Mouse (Mus musculus): Measurements from ENCODE around the gene Stk10. TPM values are rescaled to one million over a fixed set of nuclear protein-coding genes. Genes with fewer than 3 reads are reported as not detected.
A peak's percentile ranks its signal among the peaks of the same experiment; 100 is the strongest.
"Not testable (repeated sequence)": the region's sequence is repeated elsewhere in the genome, so short reads cannot be mapped to it uniquely, and the experiment has no call there.

Gene Stk10
- total RNA-seq, 2 experiments from 2014 or later, result 9.8 to 11.0 TPM

- DNase-seq (ENCODE audit: low spot score), result no peak
- intact Hi-C loops (cut with DNase I), result loop anchor here (5.0 kb wide), 2 partner anchors 77 to 242 kb away; partner anchors contain the start of gene Sh3pxd2b
Observed at GRCm38 (mm10) chr11:32589201-32589600, 56.1 kb downstream of the Stk10 start.

DNA sequence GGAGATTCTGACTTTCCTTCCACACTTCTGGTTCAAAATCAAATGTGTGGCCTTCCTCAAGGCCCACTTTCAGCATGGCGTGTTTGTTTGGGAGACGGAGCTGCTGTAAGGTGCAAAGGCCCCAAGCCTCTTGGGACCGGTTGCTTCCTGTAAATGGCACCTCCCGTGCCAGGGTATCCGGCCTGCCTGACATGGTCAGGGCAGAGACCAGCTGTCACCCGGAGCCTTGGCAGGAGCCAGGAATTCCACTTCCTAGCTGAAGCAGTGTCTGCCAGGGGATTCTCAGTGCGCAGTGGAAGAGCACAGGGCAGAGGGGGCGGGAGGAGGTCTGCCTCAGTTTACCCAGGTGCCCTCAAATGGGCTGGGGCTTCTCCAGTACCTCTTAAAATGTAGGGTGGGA lies 56.7 kb downstream of the Stk10 start:
- intact Hi-C loops (cut with DNase I), result loop anchor here (5.0 kb wide), 2 partner anchors 77 to 242 kb away; partner anchors contain the start of gene Sh3pxd2b
- DNase-seq (ENCODE audit: low spot score), result no peak

- DNase-seq (ENCODE audit: low spot score), result no peak
- intact Hi-C loops (cut with DNase I), result no loop called here
Observed at GRCm38 (mm10) chr11:32590205-32590604, 57.1 kb downstream of the Stk10 start.

DNA sequence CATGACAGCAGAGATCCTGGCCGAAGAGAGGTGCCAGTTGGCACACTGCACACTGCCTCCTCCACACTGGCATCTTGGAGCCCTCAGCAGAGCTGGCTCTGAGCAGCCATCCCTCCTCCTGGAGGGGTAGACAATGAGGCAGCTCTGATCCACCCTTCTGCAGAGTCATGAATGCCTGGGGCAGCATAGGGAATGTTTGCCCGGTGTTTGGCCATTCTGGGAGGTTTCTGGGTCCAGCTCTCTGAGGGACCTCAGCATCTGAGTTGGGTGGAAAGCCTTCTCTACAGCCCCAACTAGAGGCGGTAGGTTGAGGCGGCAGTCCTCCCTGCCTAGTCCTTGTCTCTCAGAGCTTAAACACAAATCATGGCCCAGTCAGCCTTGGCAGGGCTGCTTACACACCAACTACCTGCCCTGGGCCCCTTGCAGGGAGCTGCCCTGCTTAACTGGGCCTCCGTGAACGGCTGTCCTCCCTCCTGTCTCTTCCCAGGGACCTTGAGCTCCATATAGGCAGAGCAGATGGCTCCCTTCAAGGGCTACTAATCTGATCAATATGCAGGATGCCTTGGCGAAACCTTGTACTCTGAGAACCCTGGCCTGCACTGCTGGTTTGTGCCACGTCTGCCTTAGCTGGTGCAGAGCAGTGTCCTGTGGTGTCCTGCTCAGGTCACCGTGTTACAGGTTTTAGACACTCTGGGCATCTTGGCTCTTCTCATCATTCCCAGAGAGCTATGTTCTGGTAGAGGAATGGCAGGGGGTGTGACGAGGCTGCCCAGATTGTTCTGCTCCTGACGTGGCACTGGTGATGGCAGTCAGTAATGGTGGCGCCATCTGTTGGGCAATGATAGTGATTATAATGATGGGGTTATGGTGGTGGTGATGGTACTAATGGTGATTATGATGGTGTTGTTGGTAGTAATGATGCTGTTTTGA lies 59.1 kb downstream of the Stk10 start:
- intact Hi-C loops (cut with DNase I), result no loop called here
- no peak for DNase-seq (ENCODE audit: low spot score)

DNA sequence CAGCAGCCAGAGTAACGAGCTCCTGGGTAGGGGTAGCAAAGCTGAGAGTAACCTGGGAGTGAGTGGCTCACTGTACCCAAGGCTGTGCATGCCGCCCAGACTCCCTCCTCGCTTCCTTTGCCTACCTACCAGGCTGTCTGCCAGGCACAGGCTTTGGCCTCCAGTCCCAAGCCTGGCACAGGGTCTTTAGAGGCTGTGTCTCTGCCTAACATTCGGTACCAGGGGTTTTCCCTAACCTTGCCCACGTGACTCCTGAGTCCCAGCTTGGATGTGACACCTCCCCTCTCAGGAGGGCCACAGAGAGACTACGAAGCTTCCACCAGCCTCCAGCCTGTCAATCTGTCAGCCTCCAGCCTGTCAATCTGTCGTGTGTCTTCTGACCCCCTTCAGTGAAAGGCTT lies 60.0 kb downstream of the Stk10 start:
- intact Hi-C loops (cut with DNase I), result no loop called here
- DNase-seq (ENCODE audit: low spot score), result no peak

- intact Hi-C loops (cut with DNase I), result no loop called here
- DNase-seq (ENCODE audit: low spot score), result no peak
Observed at GRCm38 (mm10) chr11:32594122-32594521, 61.0 kb downstream of the Stk10 start.

GRCm38 (mm10) chr11:32600371-32600770 lies 67.3 kb downstream of the Stk10 start:
- intact Hi-C loops (cut with DNase I), result no loop called here
- no peak for DNase-seq (ENCODE audit: low spot score)

DNA sequence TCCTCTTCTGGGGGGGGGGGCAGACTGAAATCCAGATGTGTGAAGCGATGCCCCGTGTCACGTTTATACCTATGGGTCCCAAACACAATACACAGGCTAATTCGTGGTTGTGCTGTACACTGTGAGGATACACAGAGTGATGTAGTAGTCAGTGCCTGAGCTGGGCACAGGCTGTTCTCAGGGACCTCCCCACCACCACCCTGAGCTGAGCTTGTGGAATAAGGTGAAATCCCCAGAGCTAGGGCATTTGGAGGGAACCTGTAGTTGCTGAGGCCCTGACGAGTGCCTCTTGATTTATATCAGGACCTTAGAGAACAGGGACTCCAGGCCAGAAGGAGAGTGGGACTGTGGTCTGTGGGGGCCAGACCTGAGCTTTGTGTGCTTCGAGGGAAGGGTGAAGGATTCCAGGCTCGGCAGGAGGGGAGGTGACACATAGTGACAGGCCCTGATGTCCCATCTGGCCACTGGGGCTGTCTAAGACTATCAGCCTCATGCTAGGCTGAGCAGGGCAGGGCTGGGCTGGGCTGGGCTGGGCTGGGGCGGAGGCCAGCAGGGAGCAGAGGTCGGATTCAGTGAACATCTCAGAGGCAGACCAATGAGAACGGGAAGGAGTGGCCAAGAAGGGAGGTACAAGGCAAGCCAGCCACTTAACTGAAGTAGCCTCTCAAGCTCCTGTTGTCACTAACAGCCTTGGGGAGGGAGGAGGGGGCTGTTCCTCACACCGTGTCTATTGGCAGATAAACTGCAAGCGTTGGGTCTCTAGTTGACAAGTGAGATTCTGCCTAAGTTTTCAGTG lies 68.6 kb downstream of the Stk10 start:
- no peak for DNase-seq (ENCODE audit: low spot score)
- intact Hi-C loops (cut with DNase I), result no loop called here

DNA sequence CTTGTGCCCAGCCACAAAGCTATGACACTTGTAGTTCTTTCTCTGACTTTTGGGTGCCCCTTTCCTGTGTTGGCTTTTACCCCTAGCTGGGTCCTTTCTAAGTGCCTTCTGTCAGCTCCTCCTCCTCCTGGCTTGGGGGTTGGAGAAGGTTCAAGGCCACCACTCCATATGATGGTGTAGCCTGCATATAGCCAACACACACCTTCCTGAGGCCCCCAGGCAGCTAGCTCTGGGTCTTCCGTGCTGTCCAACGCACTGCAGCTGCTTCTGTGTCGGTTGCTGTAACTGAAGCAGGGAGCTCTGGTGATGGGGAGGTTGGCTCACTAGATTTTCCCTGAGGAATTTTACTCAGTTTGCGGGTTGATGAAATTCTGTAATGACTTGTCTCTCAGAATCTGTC lies 71.6 kb downstream of the Stk10 start:
- no peak for DNase-seq (ENCODE audit: low spot score)
- intact Hi-C loops (cut with DNase I), result no loop called here

- DNase-seq (ENCODE audit: low spot score), result peak; percentile 60
- intact Hi-C loops (cut with DNase I), result no loop called here
Observed at GRCm38 (mm10) chr11:32605131-32605860, 72.2 kb downstream of the Stk10 start.

- intact Hi-C loops (cut with DNase I), result no loop called here
- no peak for DNase-seq (ENCODE audit: low spot score)
Observed at GRCm38 (mm10) chr11:32605907-32606306, 72.8 kb downstream of the Stk10 start.

GRCm38 (mm10) chr11:32607319-32607718 lies 74.2 kb downstream of the Stk10 start:
- intact Hi-C loops (cut with DNase I), result no loop called here
- no peak for DNase-seq (ENCODE audit: low spot score)

GRCm38 (mm10) chr11:32610616-32611015 lies 77.5 kb downstream of the Stk10 start:
- no peak for DNase-seq (ENCODE audit: low spot score)
- intact Hi-C loops (cut with DNase I), result no loop called here

DNA sequence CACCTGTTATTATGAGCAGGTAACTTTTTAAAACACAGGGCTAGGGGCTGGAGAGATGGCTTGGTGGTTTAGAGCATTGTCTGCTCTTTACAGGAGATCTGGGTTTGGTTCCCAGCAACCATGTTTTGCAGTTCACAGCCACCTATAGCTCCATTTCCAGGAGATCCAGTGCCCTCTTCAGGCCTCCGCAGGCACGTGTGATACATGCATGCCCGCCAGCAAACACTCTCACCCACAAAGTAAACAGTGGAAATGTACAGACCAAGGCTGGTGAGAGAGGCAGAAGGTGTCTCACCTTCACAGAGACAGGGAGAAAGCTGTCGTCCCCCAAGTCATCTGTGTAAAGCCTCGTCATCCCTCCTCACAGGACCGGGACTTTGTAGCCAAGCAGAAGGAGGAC lies 79.2 kb downstream of the Stk10 start:
- intact Hi-C loops (cut with DNase I), result no loop called here
- no peak for DNase-seq (ENCODE audit: low spot score)

DNA sequence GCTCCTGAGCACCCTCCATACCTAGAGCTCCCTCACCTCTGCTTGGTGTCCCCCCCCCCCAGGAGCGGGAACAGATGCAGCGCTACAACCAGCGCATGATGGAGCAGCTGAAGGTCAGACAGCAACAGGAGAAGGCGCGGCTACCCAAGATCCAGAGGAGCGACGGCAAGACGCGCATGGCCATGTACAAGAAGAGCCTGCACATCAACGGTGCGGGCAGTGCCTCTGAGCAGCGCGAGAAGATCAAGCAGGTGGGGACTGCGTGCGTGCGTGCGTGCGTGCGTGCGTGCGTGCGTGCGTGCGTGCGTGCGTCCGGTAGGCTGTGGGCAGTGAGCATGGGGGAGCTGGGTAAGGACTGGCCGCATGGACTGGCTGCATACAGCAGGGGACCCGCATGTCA lies 81.4 kb downstream of the Stk10 start:
- no peak for DNase-seq (ENCODE audit: low spot score)
- intact Hi-C loops (cut with DNase I), result no loop called here

DNA sequence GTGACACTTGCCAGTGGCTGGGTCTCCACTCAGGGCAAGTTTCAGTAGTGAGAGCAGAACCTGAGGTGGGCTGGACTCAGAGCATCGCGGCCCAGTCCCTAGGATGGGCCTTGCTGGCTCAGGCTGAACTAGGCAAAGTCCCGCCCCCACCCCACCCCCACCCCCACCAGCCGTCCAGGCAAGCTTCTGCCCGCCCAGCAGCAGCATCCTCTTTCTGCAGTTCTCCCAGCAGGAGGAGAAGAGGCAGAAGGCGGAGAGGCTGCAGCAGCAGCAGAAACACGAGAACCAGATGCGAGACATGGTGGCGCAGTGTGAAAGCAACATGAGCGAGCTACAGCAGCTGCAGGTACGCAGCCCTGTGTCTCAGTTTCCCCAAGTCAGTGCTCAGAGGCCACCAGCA lies 82.5 kb downstream of the Stk10 start:
- intact Hi-C loops (cut with DNase I), result no loop called here
- no peak for DNase-seq (ENCODE audit: low spot score)

DNA sequence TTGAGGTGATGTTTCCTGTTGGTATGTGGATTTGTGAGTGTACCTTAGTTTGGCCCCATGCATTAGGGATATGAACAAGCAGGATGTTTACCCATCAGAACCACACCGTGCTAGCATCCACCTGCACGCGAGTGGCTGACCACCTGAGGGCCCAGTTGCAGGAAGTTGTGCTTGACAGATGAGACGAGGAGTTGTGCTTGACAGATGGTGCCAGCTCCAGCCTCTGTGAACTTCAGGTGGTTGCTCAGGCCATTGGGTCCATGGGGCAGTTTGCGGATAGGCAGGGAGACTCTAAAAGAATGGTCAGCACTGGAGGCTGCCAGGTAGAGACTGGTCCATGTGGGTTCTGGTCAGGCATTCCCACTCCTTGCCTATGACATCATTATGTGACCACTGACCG lies 83.0 kb downstream of the Stk10 start:
- intact Hi-C loops (cut with DNase I), result no loop called here
- DNase-seq (ENCODE audit: low spot score), result no peak

DNA sequence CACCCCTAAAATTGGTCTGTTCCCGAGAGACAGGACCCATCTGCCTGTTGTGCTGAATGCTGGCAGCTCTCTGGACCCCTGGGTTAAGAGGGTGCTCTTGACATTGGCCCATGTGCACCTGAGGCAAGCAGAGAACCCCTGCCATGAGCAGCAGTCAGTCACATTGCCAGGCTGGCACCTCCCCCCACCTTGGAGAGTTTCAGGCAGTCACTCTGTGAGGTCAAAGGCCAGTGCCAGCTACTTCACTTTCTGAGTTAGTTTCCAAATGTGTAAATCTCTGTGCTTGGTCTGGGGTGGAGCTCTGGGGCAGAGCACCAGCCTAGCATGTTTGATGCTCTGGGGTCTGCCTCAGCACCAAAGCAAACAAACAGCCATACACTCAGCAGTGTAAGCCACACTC lies 84.9 kb downstream of the Stk10 start:
- intact Hi-C loops (cut with DNase I), result no loop called here
- DNase-seq (ENCODE audit: low spot score), result no peak

GRCm38 (mm10) chr11:32618641-32619040 lies 85.5 kb downstream of the Stk10 start:
- intact Hi-C loops (cut with DNase I); DNase-seq (ENCODE audit: low spot score): not testable (repeated sequence)

GRCm38 (mm10) chr11:32619257-32619816 lies 86.2 kb downstream of the Stk10 start:
- peak; percentile 61 for DNase-seq (ENCODE audit: low spot score)
- intact Hi-C loops (cut with DNase I), result no loop called here

Measured in heart, postnatal 25 days (tissue).